Mouse (Mus musculus) C2C12 (cell line): Measurements from ENCODE around the gene Atp11b. TPM values are rescaled to one million over a fixed set of nuclear protein-coding genes. Genes with fewer than 3 reads are reported as not detected.

Source experiments
- H3K27me3 ChIP-seq: one replicate; pipeline ENCODE4 v1.6.1; 2011; ENCODE audit not compliant: control insufficient read depth, insufficient read depth, insufficient read length
- H3K36me3 ChIP-seq: one replicate; pipeline ENCODE4 v1.6.1; 2011; ENCODE audit not compliant: control insufficient read depth, insufficient read depth
- H3K4me3 ChIP-seq: one replicate; pipeline ENCODE4 v1.5.1; 2011; ENCODE audit warnings: mild to moderate bottlenecking, control low read depth; ENCODE audit not compliant: poor library complexity, insufficient read depth, severe bottlenecking
- H3K79me2 ChIP-seq: one replicate; pipeline ENCODE4 v1.6.1; 2011; ENCODE audit not compliant: control insufficient read depth, insufficient read depth
- H3K79me3 ChIP-seq: one replicate; pipeline ENCODE4 v1.6.1; 2011; ENCODE audit warnings: low read depth, control low read depth
- H3ac ChIP-seq: one replicate; pipeline ENCODE3; 2011; ENCODE audit warnings: low read depth; ENCODE audit not compliant: control insufficient read depth, insufficient read length
- CEBPB ChIP-seq: IDR thresholded peaks from one replicate; pipeline ENCODE4 v1.6.1; 2011; ENCODE audit warnings: low read depth, mild to moderate bottlenecking, control low read depth, moderate library complexity
- CTCF ChIP-seq: IDR thresholded peaks from one replicate; pipeline ENCODE4 v1.5.1; 2011; ENCODE audit not compliant: control insufficient read depth, insufficient read depth, insufficient read length
- FOSL1 ChIP-seq: IDR thresholded peaks from one replicate; pipeline ENCODE4 v1.8.0; 2011; ENCODE audit warnings: mild to moderate bottlenecking, low read length; ENCODE audit not compliant: poor library complexity, insufficient read depth, severe bottlenecking
- MAX ChIP-seq: IDR thresholded peaks from one replicate; pipeline ENCODE4 v1.6.1; 2011; ENCODE audit warnings: mild to moderate bottlenecking, control low read depth
- MYOD1 ChIP-seq: IDR thresholded peaks from one replicate; pipeline ENCODE4 v1.6.1; 2011; ENCODE audit warnings: low read depth; ENCODE audit not compliant: control insufficient read depth, insufficient read length
- MYOG ChIP-seq: IDR thresholded peaks from one replicate; pipeline ENCODE4 v1.6.1; 2011; ENCODE audit not compliant: control insufficient read depth, insufficient read length; ENCODE audit errors: extremely low read depth
- USF1 ChIP-seq: IDR thresholded peaks from one replicate; pipeline ENCODE4 v1.6.1; 2011; ENCODE audit warnings: low read depth, mild to moderate bottlenecking, control low read depth, moderate library complexity
- polyA plus RNA-seq: library from polyadenylated mRNA; unstranded; fragments of >200 nt; fragmentation: generic; extraction: Trizol; gene quantifications from one replicate; pipeline ENCODE4 v1.2.1, GENCODE M21; 2012; ENCODE audit warnings: missing spikeins

The Atp11b gene
- polyA plus RNA-seq, 1 experiment, result 4.2 TPM

GRCm38 (mm10) chr3:35819887-35820286 is 66.0 kb downstream of the Atp11b start:
- Histone ChIP-seq H3ac (no peak overlapping the region), H3K36me3 (peaks cover 17% of the 10 kb centered on the region), H3K79me2 (no peaks in the 10 kb centered on the region), H3K27me3 (no peaks in the 10 kb centered on the region), H3K79me3 (no peaks in the 10 kb centered on the region), H3K4me3 (no peak overlapping the region)
- TF ChIP-seq MYOD1 (no peak), CEBPB (no peak), CTCF (no peak), FOSL1 (no peak), USF1 (no peak), MAX (no peak), MYOG (no peak)

- Histone ChIP-seq H3K36me3 (peaks cover 11% of the 10 kb centered on the region), H3K79me2 (no peaks in the 10 kb centered on the region), H3K27me3 (no peaks in the 10 kb centered on the region), H3ac (no peak overlapping the region), H3K4me3 (no peak overlapping the region), H3K79me3 (no peaks in the 10 kb centered on the region)
- TF ChIP-seq CEBPB (no peak), USF1 (no peak), MYOD1 (no peak), MYOG (no peak), FOSL1 (no peak), MAX (no peak)
Measured at GRCm38 (mm10) chr3:35822036-35822435, 68.1 kb downstream of the Atp11b start.

- no peak overlapping the region for H3ac ChIP-seq
- no peak overlapping the region for H3K4me3 ChIP-seq
- no peaks in the 10 kb centered on the region for H3K79me3 ChIP-seq
- H3K79me2 ChIP-seq, result no peaks in the 10 kb centered on the region
- peaks cover 4% of the 10 kb centered on the region for H3K36me3 ChIP-seq
- TF ChIP-seq MYOD1 (no peak), CEBPB (no peak), MYOG (no peak), USF1 (no peak), CTCF (no peak), FOSL1 (no peak), MAX (no peak)
- H3K27me3 ChIP-seq, result no peaks in the 10 kb centered on the region
Measured at GRCm38 (mm10) chr3:35849326-35849725, 95.4 kb downstream of the Atp11b start.

GRCm38 (mm10) chr3:35883267-35883666 is 129.4 kb downstream of the Atp11b start:
- Histone ChIP-seq H3K4me3 (no peak overlapping the region), H3K27me3 (no peaks in the 10 kb centered on the region), H3ac (no peak overlapping the region), H3K36me3 (no peaks in the 10 kb centered on the region), H3K79me2 (no peaks in the 10 kb centered on the region), H3K79me3 (no peaks in the 10 kb centered on the region)
- TF ChIP-seq MAX (no peak), MYOG (no peak), CEBPB (no peak), MYOD1 (no peak), CTCF (no peak), USF1 (no peak), FOSL1 (no peak)

- Histone ChIP-seq H3K4me3 (no peak overlapping the region), H3K79me3 (no peaks in the 10 kb centered on the region), H3ac (no peak overlapping the region), H3K36me3 (peaks cover 10% of the 10 kb centered on the region), H3K79me2 (no peaks in the 10 kb centered on the region), H3K27me3 (no peaks in the 10 kb centered on the region)
- TF ChIP-seq CEBPB (no peak), USF1 (no peak), FOSL1 (no peak), MYOG (no peak)
Measured at GRCm38 (mm10) chr3:35889531-35889930, 135.6 kb downstream of the Atp11b start.

GRCm38 (mm10) chr3:35891123-35891522 is 137.2 kb downstream of the Atp11b start:
- TF ChIP-seq MAX (no peak), MYOD1 (no peak), MYOG (no peak), FOSL1 (no peak), USF1 (no peak), CTCF (no peak), CEBPB (no peak)

More at GRCm38 (mm10) chr3:35891123-35891522, 137.2 kb downstream of the Atp11b start:
- no peak overlapping the region for H3ac ChIP-seq
- peaks cover 13% of the 10 kb centered on the region for H3K36me3 ChIP-seq
- H3K4me3 ChIP-seq, result no peak overlapping the region
- no peaks in the 10 kb centered on the region for H3K79me3 ChIP-seq
- no peaks in the 10 kb centered on the region for H3K27me3 ChIP-seq
- H3K79me2 ChIP-seq, result no peaks in the 10 kb centered on the region
